Mouse (Mus musculus) kidney, postnatal 0 days (tissue): ENCODE data around the gene Fgfr2. TPM values are rescaled to one million over a fixed set of nuclear protein-coding genes. Genes with fewer than 3 reads are reported as not detected.

ENCODE experiments used
- ATAC-seq: fragments of 200-750 bp; cut with Nextera tagmentation; replicated peaks from 2 replicates; pipeline ENCODE4 v1.8.0; 2017; ENCODE audit warnings: low read depth, moderate number of reproducible peaks, moderate TSS enrichment, moderate library complexity; ENCODE audit not compliant: low FRiP score
- DNase-seq: peaks from one replicate; pipeline ENCODE4 v3.0.0-alpha.2; 2016; ENCODE audit warnings: low spot score
- H3K27ac ChIP-seq: fragments of 300-500 bp; sonication (generic); 2 replicates; pipeline ENCODE4 v1.5.1; 2014; ENCODE audit warnings: mild to moderate bottlenecking
- H3K27me3 ChIP-seq: fragments of 300-500 bp; sonication (generic); 2 replicates; pipeline ENCODE4 v1.6.1; 2014; ENCODE audit warnings: low read length, mixed read lengths; ENCODE audit not compliant: insufficient read depth
- H3K36me3 ChIP-seq: fragments of 300-500 bp; sonication (generic); 2 replicates; pipeline ENCODE4 v1.6.1; 2014; ENCODE audit warnings: low read length, mixed read lengths; ENCODE audit not compliant: insufficient read depth
- H3K4me1 ChIP-seq: fragments of 300-500 bp; sonication (generic); replicated peaks from 2 replicates; pipeline ENCODE4 v1.6.1; 2014; ENCODE audit warnings: antibody characterized with exemption, low read length, mixed read lengths; ENCODE audit not compliant: insufficient read depth
- H3K4me2 ChIP-seq: fragments of 300-500 bp; sonication (generic); 2 replicates; pipeline ENCODE4 v1.6.1; 2014; ENCODE audit warnings: mild to moderate bottlenecking, low read length, moderate library complexity, mixed read lengths
- H3K4me3 ChIP-seq: fragments of 300-500 bp; sonication (generic); replicated peaks from 2 replicates; pipeline ENCODE4 v1.5.1; 2014; ENCODE audit warnings: low read depth, low read length
- H3K9ac ChIP-seq: fragments of 300-500 bp; sonication (generic); 2 replicates; pipeline ENCODE4 v1.6.1; 2014; ENCODE audit warnings: low read depth, low read length
- H3K9me3 ChIP-seq: fragments of 300-500 bp; sonication (generic); replicated peaks from 2 replicates; pipeline ENCODE4 v1.6.1; 2016; ENCODE audit warnings: low read length, inconsistent platforms, mixed read lengths
- CTCF ChIP-seq: IDR thresholded peaks from 2 replicates; pipeline ENCODE4 v1.5.1; 2016; ENCODE audit warnings: antibody characterized with exemption, low read depth, mild to moderate bottlenecking, moderate library complexity
- WGBS: fragments of 180-500 bp; shearing (Covaris S2); extraction: QIAGEN DNeasy Blood & Tissue Kit; methylation state at CpG from one replicate; pipeline ENCODE4 v1.1.7; 2014; 5-methylcytosine and 5-hydroxymethylcytosine counted together
- polyA plus RNA-seq: library from polyadenylated mRNA; unstranded; fragments of >200 nt; fragmentation: Nextera tagmentation; extraction: Ambion mirVana; gene quantifications from 2 replicates; pipeline ENCODE4 v1.2.1, GENCODE M21; 2015

The Fgfr2 gene
- polyA plus RNA-seq, 1 experiment from 2014 or later: 79.8 TPM

- no peak for TF ChIP-seq CTCF
- H3K4me2 ChIP-seq: no peak overlapping the region
- no peak for DNase-seq
- no peaks in the 10 kb centered on the region for H3K27me3 ChIP-seq
- no peak for ATAC-seq
- H3K9me3 ChIP-seq: no peaks in the 10 kb centered on the region
- no peak overlapping the region for H3K27ac ChIP-seq
- no peak overlapping the region for H3K4me3 ChIP-seq
- H3K36me3 ChIP-seq: no peaks in the 10 kb centered on the region
- H3K9ac ChIP-seq: no peak overlapping the region
- H3K4me1 ChIP-seq: peaks cover 31% of the 10 kb centered on the region
- 70% methylated on average over 6 of the region's 6 CpGs for WGBS
Measured at GRCm38 (mm10) chr7:130653036-130653555, 2470.1 kb downstream of the Fgfr2 start.

GRCm38 (mm10) chr7:130650621-130651020 is 2472.5 kb downstream of the Fgfr2 start:
- Histone ChIP-seq H3K27ac (no peak overlapping the region), H3K27me3 (no peaks in the 10 kb centered on the region), H3K9ac (no peak overlapping the region), H3K9me3 (no peaks in the 10 kb centered on the region), H3K4me1 (peaks cover 29% of the 10 kb centered on the region), H3K4me3 (no peak overlapping the region), H3K4me2 (no peak overlapping the region), H3K36me3 (no peaks in the 10 kb centered on the region)
- DNase-seq: no peak
- ATAC-seq: no peak
- no peak for TF ChIP-seq CTCF
- WGBS: 84% methylated on average over 5 of the region's 5 CpGs

GRCm38 (mm10) chr7:130649257-130649656 is 2473.9 kb downstream of the Fgfr2 start:
- ATAC-seq: no peak
- Histone ChIP-seq H3K27ac (no peak overlapping the region), H3K4me3 (no peak overlapping the region), H3K9ac (no peak overlapping the region), H3K4me1 (peaks cover 17% of the 10 kb centered on the region), H3K4me2 (no peak overlapping the region), H3K36me3 (no peaks in the 10 kb centered on the region), H3K27me3 (no peaks in the 10 kb centered on the region), H3K9me3 (no peaks in the 10 kb centered on the region)
- no peak for DNase-seq
- 23% methylated on average over 7 of the region's 7 CpGs for WGBS
- no peak for TF ChIP-seq CTCF

- ATAC-seq: no peak
- Histone ChIP-seq H3K4me2 (no peak overlapping the region), H3K9ac (no peak overlapping the region), H3K4me1 (0 out of 2 replicates have a peak, but pooled peaks cover 9% of the 10 kb centered on the region), H3K4me3 (no peak overlapping the region), H3K27me3 (no peaks in the 10 kb centered on the region), H3K36me3 (no peaks in the 10 kb centered on the region), H3K27ac (peak overlapping the region; percentile 95; the same call in 1 of the 2 replicates), H3K9me3 (no peaks in the 10 kb centered on the region)
- DNase-seq: no peak
- WGBS: 68% methylated on average over 4 of the region's 4 CpGs
- no peak for TF ChIP-seq CTCF
Measured at GRCm38 (mm10) chr7:130648061-130648460, 2475.1 kb downstream of the Fgfr2 start.

- TF ChIP-seq CTCF: no peak
- Histone ChIP-seq H3K36me3 (no peaks in the 10 kb centered on the region), H3K27ac (peak overlapping the region; percentile 95), H3K9me3 (no peaks in the 10 kb centered on the region), H3K4me1 (0 out of 2 replicates have a peak, but pooled peaks cover 9% of the 10 kb centered on the region), H3K9ac (peak overlapping the region; percentile 84), H3K4me2 (peak overlapping the region; percentile 98), H3K27me3 (no peaks in the 10 kb centered on the region), H3K4me3 (peak overlapping the region; percentile 63)
- WGBS: under 1% methylated on average over 18 of the region's 18 CpGs
- DNase-seq (peak; percentile 91), ATAC-seq (peak; percentile 71)
Measured at GRCm38 (mm10) chr7:130646762-130647139, 2476.4 kb downstream of the Fgfr2 start.

- Histone ChIP-seq H3K36me3 (no peaks in the 10 kb centered on the region), H3K4me2 (peak overlapping the region; percentile 98), H3K4me1 (0 out of 2 replicates have a peak, but pooled peaks cover 9% of the 10 kb centered on the region), H3K9ac (peak overlapping the region; percentile 84), H3K27me3 (no peaks in the 10 kb centered on the region), H3K9me3 (no peaks in the 10 kb centered on the region), H3K4me3 (peak overlapping the region; percentile 63), H3K27ac (peak overlapping the region; percentile 95)
- TF ChIP-seq CTCF: peak; percentile 36; the same call in 1 of the 2 replicates
- under 1% methylated on average over 51 of the region's 55 CpGs for WGBS
- peak; percentile 90 for DNase-seq
- ATAC-seq: peak; percentile 83
Measured at GRCm38 (mm10) chr7:130645994-130646761, 2477.0 kb downstream of the Fgfr2 start.
